Mouse (Mus musculus): ENCODE measurements around the gene Cckar. TPM values are rescaled to one million over a fixed set of nuclear protein-coding genes. Genes with fewer than 3 reads are reported as not detected.

The Cckar gene
- polyA plus RNA-seq (2012; ENCODE audit: insufficient read depth, insufficient read length, missing spikeins): not detected in 2 replicates

- Histone ChIP-seq H3K4me1 (ENCODE audit: control insufficient read depth, insufficient read depth, low read length) (no peaks in the 10 kb centered on the region), H3K4me3 (ENCODE audit: insufficient read depth, low read length) (no peak within 1 kb of the TSS), H3K27ac (ENCODE audit: insufficient read depth, low read depth, low read length) (no peak within 1 kb of the TSS)
- TF ChIP-seq CTCF (IDR thresholded peaks at IDR 0.05; ENCODE audit: low read depth, low read length): no peak
- no peak for TF ChIP-seq POLR2A (IDR thresholded peaks at IDR 0.05; ENCODE audit: borderline replicate concordance, low read depth, low read length)
Measured at GRCm38 (mm10) chr5:53707235-53708177, at the start of gene Cckar. Cckar (minus strand) TSS chr5:53707705.

- H3K27ac ChIP-seq (ENCODE audit: insufficient read depth, low read depth, low read length): no peak overlapping the region
Measured at GRCm38 (mm10) chr5:53744061-53744460, 36.6 kb upstream of the Cckar start.

GRCm38 (mm10) chr5:53732933-53733332 lies 25.4 kb upstream of the Cckar start:
- TF ChIP-seq POLR2A (IDR thresholded peaks at IDR 0.05; ENCODE audit: borderline replicate concordance, low read depth, low read length) (no peak), CTCF (IDR thresholded peaks at IDR 0.05; ENCODE audit: low read depth, low read length) (no peak)
- H3K4me1 ChIP-seq (ENCODE audit: control insufficient read depth, insufficient read depth, low read length): no peaks in the 10 kb centered on the region
- no peak overlapping the region for H3K4me3 ChIP-seq (ENCODE audit: insufficient read depth, low read length)
- no peak overlapping the region for H3K27ac ChIP-seq (ENCODE audit: insufficient read depth, low read depth, low read length)

More at GRCm38 (mm10) chr5:53744061-53744460, 36.6 kb upstream of the Cckar start:
- H3K4me1 ChIP-seq (ENCODE audit: control insufficient read depth, insufficient read depth, low read length): no peaks in the 10 kb centered on the region
- H3K4me3 ChIP-seq (ENCODE audit: insufficient read depth, low read length): no peak overlapping the region
- TF ChIP-seq CTCF (IDR thresholded peaks at IDR 0.05; ENCODE audit: low read depth, low read length) (no peak), POLR2A (IDR thresholded peaks at IDR 0.05; ENCODE audit: borderline replicate concordance, low read depth, low read length) (no peak)

GRCm38 (mm10) chr5:53727606-53728005 lies 20.1 kb upstream of the Cckar start:
- Histone ChIP-seq H3K4me1 (ENCODE audit: control insufficient read depth, insufficient read depth, low read length) (no peaks in the 10 kb centered on the region), H3K4me3 (ENCODE audit: insufficient read depth, low read length) (no peak overlapping the region), H3K27ac (ENCODE audit: insufficient read depth, low read depth, low read length) (no peak overlapping the region)
- TF ChIP-seq CTCF (IDR thresholded peaks at IDR 0.05; ENCODE audit: low read depth, low read length) (no peak), POLR2A (IDR thresholded peaks at IDR 0.05; ENCODE audit: borderline replicate concordance, low read depth, low read length) (no peak)

GRCm38 (mm10) chr5:53726011-53726410 lies 18.5 kb upstream of the Cckar start:
- Histone ChIP-seq H3K4me1 (ENCODE audit: control insufficient read depth, insufficient read depth, low read length) (no peaks in the 10 kb centered on the region), H3K27ac (ENCODE audit: insufficient read depth, low read depth, low read length) (no peak overlapping the region), H3K4me3 (ENCODE audit: insufficient read depth, low read length) (no peak overlapping the region)
- TF ChIP-seq POLR2A (IDR thresholded peaks at IDR 0.05; ENCODE audit: borderline replicate concordance, low read depth, low read length) (no peak), CTCF (IDR thresholded peaks at IDR 0.05; ENCODE audit: low read depth, low read length) (no peak)

GRCm38 (mm10) chr5:53716462-53716861 lies 9.0 kb upstream of the Cckar start:
- Histone ChIP-seq H3K4me3 (ENCODE audit: insufficient read depth, low read length) (no peak overlapping the region), H3K4me1 (ENCODE audit: control insufficient read depth, insufficient read depth, low read length) (no peaks in the 10 kb centered on the region), H3K27ac (ENCODE audit: insufficient read depth, low read depth, low read length) (no peak overlapping the region)
- TF ChIP-seq CTCF (IDR thresholded peaks at IDR 0.05; ENCODE audit: low read depth, low read length) (no peak), POLR2A (IDR thresholded peaks at IDR 0.05; ENCODE audit: borderline replicate concordance, low read depth, low read length) (no peak)

DNA sequence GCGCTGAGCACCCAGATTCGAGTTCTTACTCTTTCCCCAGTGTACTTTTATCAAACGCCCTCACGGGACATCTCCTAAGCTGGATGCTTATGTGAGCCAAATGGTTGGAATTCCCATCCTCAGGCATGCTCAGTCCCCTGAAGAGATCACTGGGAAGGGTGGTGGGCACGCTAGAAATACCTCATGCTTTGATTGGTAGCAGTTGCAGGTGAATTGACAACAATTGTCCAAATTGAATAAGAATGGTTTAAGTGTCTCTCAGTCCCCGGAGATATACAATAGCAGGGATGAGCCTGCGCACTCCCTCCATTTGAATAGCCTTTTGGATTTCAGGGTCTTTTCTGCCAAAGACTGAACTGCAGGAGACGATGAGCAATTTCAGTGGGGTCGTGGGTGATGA lies 3.8 kb upstream of the Cckar start:
- no peak overlapping the region for H3K27ac ChIP-seq (ENCODE audit: insufficient read depth, low read depth, low read length)
- no peak for TF ChIP-seq CTCF (IDR thresholded peaks at IDR 0.05; ENCODE audit: low read depth, low read length)
- no peak for TF ChIP-seq POLR2A (IDR thresholded peaks at IDR 0.05; ENCODE audit: borderline replicate concordance, low read depth, low read length)
- no peak overlapping the region for H3K4me3 ChIP-seq (ENCODE audit: insufficient read depth, low read length)
- H3K4me1 ChIP-seq (ENCODE audit: control insufficient read depth, insufficient read depth, low read length): no peaks in the 10 kb centered on the region

DNA sequence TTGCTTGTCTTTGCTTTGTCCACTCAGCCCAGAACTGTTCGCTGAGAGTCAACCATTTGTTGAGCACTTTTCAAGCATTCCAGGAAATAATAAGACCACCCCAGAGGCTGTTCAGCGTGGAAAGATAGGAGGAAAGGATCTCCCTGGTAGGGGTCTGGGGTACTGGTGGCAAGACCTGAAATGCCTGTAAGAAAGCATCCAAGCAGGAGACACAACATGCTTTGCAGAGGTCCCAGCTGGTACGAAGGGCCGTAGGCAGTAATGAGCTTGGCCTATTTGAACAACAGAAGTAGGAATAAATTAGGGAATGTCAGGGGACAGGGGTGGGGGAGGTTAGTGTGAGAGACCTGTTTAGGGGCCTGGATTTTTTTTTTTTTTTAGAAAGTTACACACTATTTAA lies 686 bp upstream of the Cckar start:
- H3K4me1 ChIP-seq (ENCODE audit: control insufficient read depth, insufficient read depth, low read length): no peaks in the 10 kb centered on the region
- H3K4me3 ChIP-seq (ENCODE audit: insufficient read depth, low read length): no peak overlapping the region
- TF ChIP-seq CTCF (IDR thresholded peaks at IDR 0.05; ENCODE audit: low read depth, low read length) (no peak), POLR2A (IDR thresholded peaks at IDR 0.05; ENCODE audit: borderline replicate concordance, low read depth, low read length) (no peak)
- no peak overlapping the region for H3K27ac ChIP-seq (ENCODE audit: insufficient read depth, low read depth, low read length)

DNA sequence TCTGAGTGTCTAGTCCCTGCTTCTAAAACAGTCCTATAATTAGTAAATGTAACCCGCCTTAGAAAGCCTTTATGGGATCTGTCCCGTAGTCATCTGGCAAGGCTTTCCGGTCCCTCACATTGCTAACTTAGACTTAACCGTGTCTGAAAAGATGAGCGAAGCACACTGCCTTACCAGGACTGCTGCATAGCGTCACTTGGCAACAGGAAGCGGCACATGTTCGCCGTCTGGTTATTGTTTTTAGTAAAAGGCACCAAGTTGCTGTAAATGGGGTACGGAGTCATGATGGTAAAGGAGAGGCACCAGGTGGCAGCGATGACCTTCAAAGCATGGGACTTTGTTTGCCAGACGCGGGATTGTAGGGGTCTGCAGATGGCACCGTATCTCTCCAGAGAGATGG lies 4.8 kb downstream of the Cckar start:
- TF ChIP-seq POLR2A (IDR thresholded peaks at IDR 0.05; ENCODE audit: borderline replicate concordance, low read depth, low read length) (no peak), CTCF (IDR thresholded peaks at IDR 0.05; ENCODE audit: low read depth, low read length) (no peak)
- H3K4me3 ChIP-seq (ENCODE audit: insufficient read depth, low read length): no peak overlapping the region
- H3K27ac ChIP-seq (ENCODE audit: insufficient read depth, low read depth, low read length): no peak overlapping the region
- H3K4me1 ChIP-seq (ENCODE audit: control insufficient read depth, insufficient read depth, low read length): no peaks in the 10 kb centered on the region

GRCm38 (mm10) chr5:53697794-53698193 lies 9.7 kb downstream of the Cckar start:
- no peak overlapping the region for H3K27ac ChIP-seq (ENCODE audit: insufficient read depth, low read depth, low read length)
- H3K4me1 ChIP-seq (ENCODE audit: control insufficient read depth, insufficient read depth, low read length): no peaks in the 10 kb centered on the region
- TF ChIP-seq CTCF (IDR thresholded peaks at IDR 0.05; ENCODE audit: low read depth, low read length) (no peak), POLR2A (IDR thresholded peaks at IDR 0.05; ENCODE audit: borderline replicate concordance, low read depth, low read length) (no peak)
- H3K4me3 ChIP-seq (ENCODE audit: insufficient read depth, low read length): no peak overlapping the region
